Mouse (Mus musculus): ENCODE measurements around the gene Lrrc4c.

The Lrrc4c gene

DNA sequence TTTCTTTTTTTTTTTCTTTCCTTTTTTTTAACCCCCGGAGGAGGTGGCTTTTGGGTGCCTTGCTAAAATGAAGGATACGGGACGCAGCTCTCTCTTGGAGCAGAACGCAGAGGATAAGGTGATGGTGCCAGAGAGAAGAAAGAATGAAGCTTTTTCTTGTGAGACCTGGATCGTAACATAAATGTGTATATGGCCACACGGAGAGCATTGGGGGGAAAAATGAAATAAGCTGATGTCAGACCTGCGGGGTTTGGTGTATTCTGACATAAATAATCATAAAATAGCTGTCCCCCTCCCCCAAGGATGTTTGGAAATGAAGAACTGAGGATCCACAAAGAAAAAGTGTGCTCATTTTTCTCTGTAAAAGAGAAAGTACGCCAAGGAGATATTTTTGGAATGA, 1149.7 kb downstream of the Lrrc4c start:
- no peak for DNase-seq (ENCODE audit: extremely low read depth, low read depth, low spot score)

DNA sequence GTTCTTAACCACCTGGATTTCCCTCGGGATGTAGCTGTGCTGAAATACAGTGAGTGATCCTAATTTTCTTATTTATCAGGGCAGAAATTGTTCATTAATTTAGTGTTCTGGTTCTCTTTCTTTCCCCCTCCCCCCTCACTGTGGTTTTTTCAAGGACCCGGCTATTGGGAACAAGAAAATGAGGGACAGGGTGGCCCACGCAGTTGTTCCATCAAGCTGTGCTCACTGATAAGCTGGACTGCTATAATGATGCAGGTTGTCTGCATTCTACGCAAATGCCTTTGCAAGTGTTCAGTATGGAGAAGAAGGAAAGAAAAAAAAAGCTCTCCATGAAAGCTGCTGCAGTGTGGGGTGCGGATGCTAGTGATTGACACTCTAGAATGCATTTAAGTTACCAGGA, 1150.4 kb downstream of the Lrrc4c start:
- no peak for DNase-seq (ENCODE audit: extremely low read depth, low read depth, low spot score)

- DNase-seq (ENCODE audit: extremely low read depth, low read depth, low spot score) = no peak
These were observed 1151.4 kb downstream of the Lrrc4c start for GRCm38 (mm10) chr2:97469396-97469795.

DNA sequence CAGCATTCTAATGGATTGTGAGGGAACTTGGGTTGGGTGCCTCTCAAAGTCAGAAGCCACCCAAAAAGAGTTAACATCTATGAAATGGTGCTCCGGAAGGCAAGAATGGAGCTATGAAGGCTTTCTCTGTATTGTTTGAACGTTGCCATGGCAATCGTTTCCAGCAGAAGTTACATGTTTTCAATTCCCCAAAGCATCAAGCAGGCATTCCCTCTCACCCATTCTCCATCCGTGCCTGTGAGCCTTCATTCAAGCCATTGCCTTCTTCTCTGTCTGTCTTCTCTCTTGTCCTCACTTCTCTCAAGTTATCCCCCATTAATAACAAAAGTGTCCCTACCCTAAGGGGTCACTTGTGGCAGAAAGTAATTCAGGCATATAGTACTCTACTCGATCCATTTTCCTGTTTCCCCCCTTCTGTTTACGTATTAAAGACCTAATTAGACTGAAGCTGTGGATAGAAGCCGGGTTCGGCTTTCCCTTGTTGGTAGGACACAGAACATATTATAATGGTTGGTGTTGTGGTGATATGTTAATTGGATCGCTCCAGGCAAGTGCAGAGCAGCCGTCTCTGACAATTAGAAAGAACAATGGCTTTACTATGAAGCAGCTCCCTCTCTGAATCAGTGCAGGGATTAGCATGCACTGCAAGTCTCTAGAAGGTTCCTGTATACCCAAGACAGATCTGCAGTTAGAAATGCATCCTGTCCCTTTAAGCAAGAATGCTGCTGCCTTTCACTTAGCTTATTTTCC, 1160.4 kb downstream of the Lrrc4c start:
- DNase-seq (ENCODE audit: extremely low read depth, low read depth, low spot score) = no peak

- no peak for DNase-seq (ENCODE audit: extremely low read depth, low read depth, low spot score)
These were observed 1160.9 kb downstream of the Lrrc4c start for GRCm38 (mm10) chr2:97478925-97479298.

DNA sequence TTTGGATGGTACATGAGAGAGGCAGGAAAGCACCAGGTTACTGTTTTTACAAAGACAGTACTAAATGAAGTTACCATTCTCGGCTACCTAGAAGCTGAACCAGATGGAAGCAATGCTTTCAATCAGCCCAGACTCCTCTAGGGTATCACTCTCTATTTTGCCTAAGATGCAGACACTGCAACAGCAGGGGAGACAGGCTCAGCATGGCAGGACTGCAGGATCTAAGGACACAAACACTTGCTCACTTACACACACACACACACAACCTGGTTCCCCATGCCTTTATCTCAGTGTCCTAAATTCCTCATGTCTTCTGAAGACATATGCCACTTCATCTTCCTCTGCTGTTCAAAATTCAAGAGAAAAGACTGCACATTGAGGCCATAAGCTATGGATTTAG, 1167.0 kb downstream of the Lrrc4c start:
- no peak for DNase-seq (ENCODE audit: extremely low read depth, low read depth, low spot score)

GRCm38 (mm10) chr2:97485609-97486008, 1167.6 kb downstream of the Lrrc4c start:
- no peak for DNase-seq (ENCODE audit: extremely low read depth, low read depth, low spot score)

GRCm38 (mm10) chr2:97487567-97487966, 1169.6 kb downstream of the Lrrc4c start:
- no peak for DNase-seq (ENCODE audit: extremely low read depth, low read depth, low spot score)

GRCm38 (mm10) chr2:97497069-97497468, 1179.1 kb downstream of the Lrrc4c start:
- DNase-seq (ENCODE audit: extremely low read depth, low read depth, low spot score) = no peak

- DNase-seq (ENCODE audit: extremely low read depth, low read depth, low spot score) = no peak
These were observed 1184.5 kb downstream of the Lrrc4c start for GRCm38 (mm10) chr2:97502501-97502900.

DNA sequence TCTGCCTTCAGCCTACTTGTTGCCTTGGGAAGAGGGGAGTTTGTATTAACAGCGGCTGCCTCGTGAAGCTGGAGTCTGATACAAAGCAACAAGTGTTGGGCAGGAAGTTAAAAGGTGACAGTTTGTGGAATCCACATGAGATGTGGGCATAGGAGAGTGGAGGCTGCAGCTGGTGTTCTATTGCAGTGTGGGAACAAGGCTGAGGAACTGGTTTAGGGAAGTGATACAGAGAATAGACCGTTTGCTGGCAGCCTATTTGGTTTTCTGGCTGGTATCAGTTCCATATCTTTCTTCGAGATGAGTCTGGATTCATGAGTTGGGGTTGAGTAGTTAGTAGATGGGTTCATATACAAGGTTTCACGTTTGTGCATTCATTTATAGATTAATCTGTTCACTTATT, 1186.9 kb downstream of the Lrrc4c start:
- no peak for DNase-seq (ENCODE audit: extremely low read depth, low read depth, low spot score)

- no peak for DNase-seq (ENCODE audit: extremely low read depth, low read depth, low spot score)
These were observed 1206.4 kb downstream of the Lrrc4c start for GRCm38 (mm10) chr2:97524256-97524922.

GRCm38 (mm10) chr2:97525107-97525506, 1207.1 kb downstream of the Lrrc4c start:
- DNase-seq (ENCODE audit: extremely low read depth, low read depth, low spot score) = no peak

GRCm38 (mm10) chr2:97530622-97531021, 1212.7 kb downstream of the Lrrc4c start:
- DNase-seq (ENCODE audit: extremely low read depth, low read depth, low spot score) = no peak

GRCm38 (mm10) chr2:97543691-97544672, 1226.0 kb downstream of the Lrrc4c start:
- DNase-seq (ENCODE audit: extremely low read depth, low read depth, low spot score) = no peak

DNA sequence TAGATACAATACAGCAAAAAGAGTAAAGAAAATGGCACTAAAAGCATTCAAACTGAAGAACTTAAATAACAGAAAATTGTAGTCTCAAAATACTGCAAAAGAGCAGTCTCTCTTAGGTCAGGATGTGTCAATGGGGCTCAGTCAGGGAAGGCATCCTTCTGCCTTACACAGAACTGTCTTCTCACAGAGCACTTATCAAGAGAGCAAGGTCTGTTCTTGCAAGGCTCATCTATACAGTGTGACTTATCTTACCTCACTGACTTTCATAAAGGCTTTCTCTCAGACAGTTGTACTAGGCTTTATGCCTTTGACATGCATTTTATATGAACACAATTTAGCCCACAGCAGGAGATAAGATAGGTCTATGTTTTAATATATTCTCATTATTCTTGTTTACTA, 1226.7 kb downstream of the Lrrc4c start:
- DNase-seq (ENCODE audit: extremely low read depth, low read depth, low spot score) = no peak

DNA sequence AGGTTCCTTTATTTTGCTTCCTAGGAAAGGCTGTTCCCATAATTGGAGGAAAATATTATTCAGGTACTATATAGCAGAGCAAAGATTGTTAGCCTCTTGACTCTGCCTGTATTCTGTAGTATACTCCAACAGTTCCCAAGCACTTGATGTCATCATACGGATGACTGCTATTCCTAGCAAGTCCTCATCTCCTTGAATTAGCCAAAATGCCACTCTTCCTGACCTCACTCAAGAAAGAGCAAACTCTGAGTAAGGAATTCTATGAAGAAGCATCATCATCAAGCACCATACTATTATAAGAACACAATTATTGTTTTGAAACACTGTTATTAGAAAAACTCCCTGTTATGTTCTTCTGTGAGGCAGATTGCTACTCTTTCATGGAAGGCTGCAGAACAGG, 1228.0 kb downstream of the Lrrc4c start:
- no peak for DNase-seq (ENCODE audit: extremely low read depth, low read depth, low spot score)

GRCm38 (mm10) chr2:97564509-97564908, 1246.5 kb downstream of the Lrrc4c start:
- no peak for DNase-seq (ENCODE audit: extremely low read depth, low read depth, low spot score)

DNA sequence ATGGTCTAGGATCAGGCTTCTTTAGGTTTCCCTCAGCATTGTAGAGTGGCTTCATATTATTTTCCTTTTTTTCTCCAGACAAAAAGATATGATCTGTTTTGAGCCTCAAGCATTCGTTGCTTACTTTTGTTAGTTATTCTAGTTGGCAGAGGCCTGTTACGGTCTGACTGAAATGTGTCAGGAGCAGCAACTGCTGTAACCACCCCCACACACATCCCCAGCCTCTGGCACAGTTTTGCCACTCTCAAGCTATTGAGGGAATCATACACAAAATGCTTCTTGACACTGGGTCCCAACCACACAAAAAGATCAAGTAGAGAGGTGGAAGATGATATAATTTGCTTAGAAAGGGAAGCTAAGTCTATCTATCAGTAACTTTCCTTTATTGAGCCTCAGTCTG, 1251.0 kb downstream of the Lrrc4c start:
- no peak for DNase-seq (ENCODE audit: extremely low read depth, low read depth, low spot score)

DNA sequence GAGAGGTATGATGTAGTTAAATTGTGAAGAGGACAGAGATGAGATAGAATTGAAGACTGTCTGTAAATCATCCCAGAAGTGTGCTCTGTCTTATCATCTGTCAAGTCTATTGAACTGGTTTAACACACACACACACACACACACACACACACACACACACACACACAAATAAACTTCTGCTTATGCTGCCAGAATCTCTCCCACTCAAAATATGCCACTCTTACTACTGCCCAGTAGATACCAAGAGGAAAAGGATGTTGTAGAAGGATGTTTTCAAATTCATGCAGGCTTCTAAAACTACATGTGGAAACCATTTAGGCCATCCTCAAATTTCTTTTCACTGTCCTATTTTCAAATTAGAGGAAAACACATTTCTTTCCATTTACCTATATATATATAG, 1257.0 kb downstream of the Lrrc4c start:
- DNase-seq (ENCODE audit: extremely low read depth, low read depth, low spot score) = no peak

- DNase-seq (ENCODE audit: extremely low read depth, low read depth, low spot score) = no peak
These were observed 1263.2 kb downstream of the Lrrc4c start for GRCm38 (mm10) chr2:97581132-97581531.

- DNase-seq (ENCODE audit: extremely low read depth, low read depth, low spot score) = no peak
These were observed 1268.4 kb downstream of the Lrrc4c start for GRCm38 (mm10) chr2:97586322-97586721.
